Mouse (Mus musculus): Measurements from ENCODE around the gene Olfm1. TPM values are rescaled to one million over a fixed set of nuclear protein-coding genes. Genes with fewer than 3 reads are reported as not detected.

Olfm1 gene
- polyA plus RNA-seq (2012; ENCODE audit: insufficient read depth, insufficient read length, low replicate concordance, missing spikeins) = 171 TPM in 1 of 2 replicates, not detected in the other

DNA sequence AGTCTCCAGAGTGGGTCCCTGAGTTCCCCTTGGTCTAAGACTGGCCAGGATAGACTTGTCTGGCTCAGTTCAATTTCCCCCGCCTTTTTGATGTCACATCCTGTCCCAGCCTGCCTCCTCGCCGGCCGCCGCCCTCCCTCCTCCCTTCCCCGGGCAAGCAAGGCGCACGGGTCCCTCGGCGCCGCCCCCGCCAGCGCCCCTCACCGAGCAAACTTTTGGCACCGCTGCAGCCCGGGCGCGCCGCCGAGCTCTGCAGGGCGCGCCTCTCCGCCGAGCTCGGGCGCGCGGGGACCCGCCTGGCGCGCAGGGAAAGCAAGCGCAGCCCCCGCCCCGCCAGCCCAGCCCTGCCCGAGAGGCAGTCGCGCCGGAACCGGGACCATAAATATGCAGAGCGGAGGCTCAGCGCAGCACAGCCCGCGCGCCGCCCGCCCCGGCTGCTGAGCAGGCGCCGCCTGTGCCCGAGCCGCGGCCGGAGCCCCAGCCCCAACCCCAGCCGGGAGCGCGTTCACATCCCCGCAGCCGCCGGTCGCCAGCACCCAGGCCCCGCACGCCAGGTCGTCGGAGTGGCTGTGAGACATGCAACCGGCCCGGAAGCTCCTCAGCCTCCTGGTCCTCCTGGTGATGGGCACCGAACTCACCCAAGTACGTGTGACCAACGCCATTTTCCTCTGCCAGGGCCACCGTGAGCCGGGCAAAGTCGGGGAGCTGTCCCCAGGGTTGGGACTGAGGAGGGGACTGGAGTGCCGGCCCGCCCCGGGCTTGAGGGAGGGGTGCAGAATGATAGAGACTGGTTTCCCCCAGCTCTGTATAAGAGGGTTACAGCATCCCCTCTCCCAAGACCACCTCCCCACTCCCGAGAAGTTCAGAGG lies at the start of gene Olfm1:
Gene Olfm1, plus strand, starts transcription at position 172 of the 869 bp plus-strand sequence.
- peak; percentile 46; the same call in 1 of the 2 replicates for TF ChIP-seq POLR2A (IDR thresholded peaks at IDR 0.05; ENCODE audit: insufficient read depth, low read depth, low read length)
- no peak for TF ChIP-seq CTCF (IDR thresholded peaks at IDR 0.05; ENCODE audit: insufficient read depth, low read depth, low read length)
- Histone ChIP-seq H3K4me3 (ENCODE audit: insufficient read depth, low read depth, low read length) (peak within 1 kb of the TSS; percentile 95), H3K4me1 (ENCODE audit: control insufficient read depth, insufficient read depth, low read length) (peaks cover 36% of the 10 kb centered on the region), H3K27ac (ENCODE audit: insufficient read depth, low read depth, low read length) (peak within 1 kb of the TSS; percentile 86)
- under 1% methylated on average over 76 of the region's 76 CpGs for WGBS

DNA sequence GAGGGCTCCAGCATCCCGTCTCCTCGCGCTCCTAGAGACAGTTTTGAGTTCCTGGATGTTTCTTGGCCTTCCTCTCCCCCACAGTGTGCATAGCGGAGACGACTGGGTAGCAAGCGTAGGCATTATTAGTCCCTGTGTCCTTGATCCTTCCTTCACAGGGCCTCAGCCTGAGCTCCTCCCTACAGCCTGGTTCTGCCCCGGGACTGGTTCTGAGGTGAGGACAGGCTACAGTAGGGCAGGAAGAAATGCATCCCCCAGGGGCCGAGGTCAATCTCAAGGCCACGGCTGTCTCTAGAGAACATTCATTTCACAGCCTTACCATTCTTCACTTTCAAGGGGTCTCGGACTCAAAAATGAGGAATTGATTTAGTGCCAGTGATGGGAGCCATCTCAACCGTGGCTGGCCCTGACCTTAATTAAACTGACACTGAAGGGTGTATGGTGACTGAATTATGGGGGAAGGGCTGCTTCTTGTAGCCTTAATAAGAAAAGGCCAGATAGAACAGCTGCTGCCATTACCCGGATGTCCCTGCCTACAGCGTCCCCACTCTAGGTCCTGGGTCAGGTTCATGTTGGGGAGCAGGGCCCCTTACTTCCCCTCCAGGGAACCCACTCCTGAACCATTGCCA lies 49.3 kb upstream of the Olfm1 start:
- H3K27ac ChIP-seq (ENCODE audit: insufficient read depth, low read depth, low read length) = no peak overlapping the region
- 88% methylated on average over 13 of the region's 13 CpGs for WGBS
- TF ChIP-seq CTCF (IDR thresholded peaks at IDR 0.05; ENCODE audit: insufficient read depth, low read depth, low read length) = no peak
- TF ChIP-seq POLR2A (IDR thresholded peaks at IDR 0.05; ENCODE audit: insufficient read depth, low read depth, low read length) = no peak
- H3K4me3 ChIP-seq (ENCODE audit: insufficient read depth, low read depth, low read length) = no peak overlapping the region
- H3K4me1 ChIP-seq (ENCODE audit: control insufficient read depth, insufficient read depth, low read length) = peaks cover 13% of the 10 kb centered on the region

DNA sequence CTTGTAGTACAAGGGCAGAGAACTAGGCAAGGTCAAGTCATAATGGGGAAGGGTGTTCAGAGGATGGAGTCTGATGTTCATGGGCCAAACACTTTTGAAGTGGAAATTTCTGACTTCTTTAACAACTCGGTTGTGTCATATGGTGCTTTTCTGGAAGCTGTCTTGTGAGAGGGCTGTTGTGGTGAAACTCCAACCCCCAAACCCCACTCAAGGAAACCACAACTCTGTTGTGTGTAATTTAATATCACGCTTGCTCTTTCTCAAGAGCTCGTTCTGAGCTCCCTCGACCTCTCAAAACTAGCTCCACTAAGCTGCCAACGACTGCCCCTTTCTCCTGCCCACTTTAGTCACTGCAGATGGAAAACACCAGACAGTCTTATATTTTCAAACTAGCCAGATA lies 47.1 kb upstream of the Olfm1 start:
- WGBS = 87% methylated on average over 5 of the region's 5 CpGs
- no peak overlapping the region for H3K4me3 ChIP-seq (ENCODE audit: insufficient read depth, low read depth, low read length)

DNA sequence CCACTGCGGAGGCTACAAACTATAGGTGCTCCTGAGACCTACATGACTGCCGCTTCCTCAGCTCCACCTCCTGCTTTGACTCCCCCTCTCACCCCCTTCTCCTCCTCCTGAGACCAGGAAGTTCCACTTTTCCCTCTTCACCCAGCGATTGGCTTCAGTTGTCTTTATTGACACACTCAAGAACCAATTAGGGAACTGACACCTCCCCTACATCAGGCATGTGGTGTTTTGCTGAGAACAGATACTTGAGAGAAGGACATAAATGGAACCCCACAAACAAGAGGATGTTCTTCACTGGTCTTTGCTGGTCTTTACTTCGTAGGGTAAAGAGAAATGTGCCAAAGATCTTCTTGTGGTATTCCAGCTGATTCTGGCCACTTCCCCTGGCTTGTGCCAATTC lies 46.6 kb upstream of the Olfm1 start:
- no peak overlapping the region for H3K4me3 ChIP-seq (ENCODE audit: insufficient read depth, low read depth, low read length)

More for the DNA sequence above, 47.1 kb upstream of the Olfm1 start:
- Histone ChIP-seq H3K4me1 (ENCODE audit: control insufficient read depth, insufficient read depth, low read length) (peaks cover 11% of the 10 kb centered on the region; the same call in 1 of the 2 replicates), H3K27ac (ENCODE audit: insufficient read depth, low read depth, low read length) (no peak overlapping the region)
- TF ChIP-seq CTCF (IDR thresholded peaks at IDR 0.05; ENCODE audit: insufficient read depth, low read depth, low read length) = no peak
- no peak for TF ChIP-seq POLR2A (IDR thresholded peaks at IDR 0.05; ENCODE audit: insufficient read depth, low read depth, low read length)

DNA sequence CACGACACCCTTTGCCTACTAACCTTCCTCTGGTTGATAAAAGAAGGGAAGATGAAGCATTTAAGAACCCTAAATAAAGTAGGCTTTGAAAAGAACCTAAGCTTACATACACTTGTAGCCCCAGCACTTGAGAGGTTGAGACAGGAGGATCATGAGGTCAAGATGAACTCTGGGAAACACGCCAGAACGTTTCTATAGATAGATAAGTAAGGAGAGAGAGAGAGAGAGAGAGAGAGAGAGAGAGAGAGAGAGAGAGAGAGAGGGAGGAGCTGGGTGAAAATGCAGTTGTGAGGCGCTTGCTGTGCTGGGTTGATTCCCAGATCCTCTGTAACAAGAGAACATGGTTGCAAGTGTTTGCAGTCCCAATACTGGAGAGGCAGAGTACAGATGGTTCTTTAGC lies 46.1 kb upstream of the Olfm1 start:
- WGBS = 59% methylated on average over 4 of the region's 4 CpGs
- Histone ChIP-seq H3K27ac (ENCODE audit: insufficient read depth, low read depth, low read length) (no peak overlapping the region), H3K4me3 (ENCODE audit: insufficient read depth, low read depth, low read length) (no peak overlapping the region), H3K4me1 (ENCODE audit: control insufficient read depth, insufficient read depth, low read length) (peaks cover 5% of the 10 kb centered on the region; the same call in 1 of the 2 replicates)
- TF ChIP-seq POLR2A (IDR thresholded peaks at IDR 0.05; ENCODE audit: insufficient read depth, low read depth, low read length) (no peak), CTCF (IDR thresholded peaks at IDR 0.05; ENCODE audit: insufficient read depth, low read depth, low read length) (no peak)

More for the DNA sequence above, 46.6 kb upstream of the Olfm1 start:
- Histone ChIP-seq H3K27ac (ENCODE audit: insufficient read depth, low read depth, low read length) (no peak overlapping the region), H3K4me1 (ENCODE audit: control insufficient read depth, insufficient read depth, low read length) (peaks cover 10% of the 10 kb centered on the region; the same call in 1 of the 2 replicates)
- 83% methylated on average over 4 of the region's 4 CpGs for WGBS
- TF ChIP-seq POLR2A (IDR thresholded peaks at IDR 0.05; ENCODE audit: insufficient read depth, low read depth, low read length) (no peak), CTCF (IDR thresholded peaks at IDR 0.05; ENCODE audit: insufficient read depth, low read depth, low read length) (no peak)

DNA sequence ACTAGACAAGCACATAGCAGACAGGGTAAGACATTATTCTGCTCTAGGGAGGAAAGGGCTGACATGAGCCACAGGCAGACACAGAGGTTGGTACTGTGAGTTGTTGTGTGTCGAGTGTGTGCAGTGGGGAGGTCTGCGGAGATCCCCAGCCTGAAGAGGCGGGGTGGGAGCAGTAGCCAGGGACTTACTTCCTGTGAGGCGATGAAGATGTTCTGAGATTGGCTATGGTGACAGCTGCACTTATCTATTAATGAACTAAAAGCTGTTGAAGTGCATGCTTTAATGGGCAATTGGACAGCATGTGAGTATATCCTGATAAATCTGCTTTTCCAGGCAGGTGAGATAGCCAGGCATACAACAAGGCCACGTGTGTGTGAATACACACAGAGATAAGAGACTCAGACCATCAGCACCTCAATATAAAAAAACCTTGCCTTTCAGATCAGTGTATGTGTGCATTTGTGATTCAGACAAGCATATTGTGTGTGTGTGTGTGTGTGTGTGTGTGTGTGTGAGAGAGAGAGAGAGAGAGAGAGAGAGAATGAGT lies 45.5 kb upstream of the Olfm1 start:
- TF ChIP-seq CTCF (IDR thresholded peaks at IDR 0.05; ENCODE audit: insufficient read depth, low read depth, low read length) = no peak
- TF ChIP-seq POLR2A (IDR thresholded peaks at IDR 0.05; ENCODE audit: insufficient read depth, low read depth, low read length) = no peak
- Histone ChIP-seq H3K27ac (ENCODE audit: insufficient read depth, low read depth, low read length) (no peak overlapping the region), H3K4me3 (ENCODE audit: insufficient read depth, low read depth, low read length) (no peak overlapping the region), H3K4me1 (ENCODE audit: control insufficient read depth, insufficient read depth, low read length) (peaks cover 5% of the 10 kb centered on the region; the same call in 1 of the 2 replicates)
- WGBS = 85% methylated on average over 5 of the region's 5 CpGs

DNA sequence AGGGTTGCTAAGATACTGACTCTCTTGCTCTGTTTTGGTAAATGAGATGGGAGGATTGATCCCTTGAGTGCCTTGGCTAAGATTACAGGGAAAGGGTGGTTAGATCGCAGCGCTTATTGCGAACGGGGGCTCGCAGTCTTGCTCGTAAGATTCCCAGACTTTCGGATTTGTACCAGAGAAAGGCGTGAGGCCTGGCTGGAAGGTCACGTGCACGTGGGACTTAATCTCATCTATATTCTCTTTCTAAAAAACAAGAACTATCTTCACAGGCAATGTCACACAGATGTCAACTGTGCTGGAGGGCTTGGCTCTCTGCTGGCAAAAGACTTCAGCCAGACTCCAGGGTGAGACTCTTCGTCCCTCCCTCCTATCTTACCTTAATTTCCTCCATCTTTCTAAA lies 43.1 kb upstream of the Olfm1 start:
- 67% methylated on average over 11 of the region's 11 CpGs for WGBS
- no peak overlapping the region for H3K4me3 ChIP-seq (ENCODE audit: insufficient read depth, low read depth, low read length)
- no peak overlapping the region for H3K27ac ChIP-seq (ENCODE audit: insufficient read depth, low read depth, low read length)
- H3K4me1 ChIP-seq (ENCODE audit: control insufficient read depth, insufficient read depth, low read length) = peaks cover 5% of the 10 kb centered on the region; the same call in 1 of the 2 replicates
- TF ChIP-seq POLR2A (IDR thresholded peaks at IDR 0.05; ENCODE audit: insufficient read depth, low read depth, low read length) = no peak

DNA sequence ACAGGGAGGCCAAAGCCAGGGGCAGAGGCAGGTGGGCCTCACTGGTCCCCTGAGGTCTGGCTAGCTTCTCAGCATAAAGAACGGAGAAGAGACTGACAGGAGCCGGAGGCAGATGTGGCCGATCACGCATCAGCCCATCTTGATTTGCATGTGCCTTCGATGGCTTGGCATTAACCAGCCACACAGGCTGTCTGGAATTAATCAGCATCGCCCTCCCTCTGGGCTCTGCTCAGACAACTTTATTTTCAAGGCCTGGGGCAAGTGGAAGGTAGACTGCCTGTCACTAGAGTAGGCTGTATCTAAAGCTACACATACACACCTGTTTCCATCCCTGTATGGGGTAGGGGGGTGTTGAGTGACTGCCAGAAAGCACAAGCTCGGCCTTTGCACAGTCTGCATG lies 32.2 kb upstream of the Olfm1 start:
- Histone ChIP-seq H3K4me3 (ENCODE audit: insufficient read depth, low read depth, low read length) (no peak overlapping the region), H3K27ac (ENCODE audit: insufficient read depth, low read depth, low read length) (no peak overlapping the region), H3K4me1 (ENCODE audit: control insufficient read depth, insufficient read depth, low read length) (peaks cover 15% of the 10 kb centered on the region)
- TF ChIP-seq CTCF (IDR thresholded peaks at IDR 0.05; ENCODE audit: insufficient read depth, low read depth, low read length) = no peak
- TF ChIP-seq POLR2A (IDR thresholded peaks at IDR 0.05; ENCODE audit: insufficient read depth, low read depth, low read length) = no peak
- WGBS = 71% methylated on average over 7 of the region's 7 CpGs

DNA sequence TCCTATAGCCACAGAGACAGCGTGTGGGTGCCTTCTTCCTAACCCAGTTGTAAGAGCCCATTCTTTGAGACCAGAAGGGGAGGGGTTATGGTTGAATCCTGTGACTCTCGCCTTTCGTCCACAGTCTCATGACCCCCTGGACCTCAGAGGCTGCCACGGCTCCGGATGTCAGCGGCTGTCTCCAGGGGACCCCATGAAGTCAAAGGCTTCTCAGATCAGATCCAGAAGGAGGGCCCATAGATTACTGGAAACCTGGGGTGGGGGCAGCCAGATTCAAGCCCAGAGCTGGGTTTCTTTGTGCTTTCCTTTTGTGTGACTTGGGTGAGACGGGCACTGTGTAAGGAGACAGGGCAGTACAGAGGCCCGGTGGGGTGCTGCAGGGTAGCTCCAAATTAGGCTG lies 27.2 kb upstream of the Olfm1 start:
- no peak overlapping the region for H3K27ac ChIP-seq (ENCODE audit: insufficient read depth, low read depth, low read length)
- H3K4me3 ChIP-seq (ENCODE audit: insufficient read depth, low read depth, low read length) = no peak overlapping the region
- TF ChIP-seq POLR2A (IDR thresholded peaks at IDR 0.05; ENCODE audit: insufficient read depth, low read depth, low read length) (no peak), CTCF (IDR thresholded peaks at IDR 0.05; ENCODE audit: insufficient read depth, low read depth, low read length) (no peak)
- WGBS = 67% methylated on average over 8 of the region's 8 CpGs
- peaks cover 36% of the 10 kb centered on the region for H3K4me1 ChIP-seq (ENCODE audit: control insufficient read depth, insufficient read depth, low read length)
